Mouse (Mus musculus): ENCODE measurements at regions not wholly inside any gene's neighbourhood (a gene's known extent, or its start where the extent isn't known, plus 50 kb on each side); places are given as distances from the start of the nearest gene placed in this dataset.

DNA sequence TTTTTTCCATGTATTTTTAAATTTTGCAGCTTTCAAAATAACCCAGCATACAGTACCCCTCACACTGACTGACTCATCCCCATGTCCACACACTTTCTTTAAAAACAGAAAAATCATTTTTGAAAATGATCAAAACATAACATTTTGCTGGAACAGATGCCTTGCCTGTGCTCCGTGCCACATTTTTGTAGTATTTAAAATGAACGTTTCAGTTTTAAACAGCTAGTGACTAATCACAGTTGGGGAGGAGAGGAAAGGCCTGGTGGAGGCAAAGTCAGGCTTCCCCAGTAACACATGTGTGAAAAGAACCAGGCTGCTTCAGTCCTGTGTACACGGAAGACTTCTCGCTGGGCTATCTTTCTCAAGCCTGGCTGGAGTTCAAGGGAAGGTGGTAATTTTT is 644.5 kb downstream of the Inhba start:
- Histone ChIP-seq H3K4me1 (no peaks in the 10 kb centered on the region), H3K27me3 (replicated peaks; ENCODE audit: low read depth, poor library complexity, severe bottlenecking) (no peaks in the 10 kb centered on the region), H3K9me3 (no peaks in the 10 kb centered on the region), H3K4me3 (no peak overlapping the region), H3K27ac (replicated peaks) (no peak overlapping the region), H3K36me3 (replicated peaks) (no peaks in the 10 kb centered on the region)
- 87% methylated on average over 4 of the region's 4 CpGs for WGBS
- DNase-seq (ENCODE audit: low spot score), result no peak

DNA sequence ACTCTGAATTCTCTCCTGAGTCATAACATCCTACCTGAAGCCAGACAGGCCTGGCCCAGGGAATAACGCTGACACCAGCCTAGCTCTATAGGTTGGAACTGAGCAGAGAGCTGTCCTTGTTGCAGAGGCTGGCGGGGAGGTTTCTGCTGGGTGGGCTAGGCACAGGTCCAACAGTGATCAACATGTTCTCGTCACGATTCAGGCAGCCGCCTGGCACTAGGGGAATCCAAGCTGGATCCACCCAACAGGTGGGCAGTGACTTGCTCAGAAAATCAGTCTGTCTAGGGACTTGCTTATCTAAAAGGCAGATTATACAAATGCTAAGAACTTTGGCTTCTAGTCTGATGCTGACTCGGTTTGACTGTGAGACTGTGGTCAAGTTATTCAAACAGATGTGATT is 648.2 kb downstream of the Inhba start:
- WGBS, result 85% methylated on average over 6 of the region's 6 CpGs
- DNase-seq (ENCODE audit: low spot score), result no peak
- no peaks in the 10 kb centered on the region for H3K4me1 ChIP-seq
- no peaks in the 10 kb centered on the region for H3K27me3 ChIP-seq (replicated peaks; ENCODE audit: low read depth, poor library complexity, severe bottlenecking)
- no peak overlapping the region for H3K27ac ChIP-seq (replicated peaks)
- H3K4me3 ChIP-seq, result no peak overlapping the region
- no peaks in the 10 kb centered on the region for H3K36me3 ChIP-seq (replicated peaks)
- H3K9me3 ChIP-seq, result no peaks in the 10 kb centered on the region

DNA sequence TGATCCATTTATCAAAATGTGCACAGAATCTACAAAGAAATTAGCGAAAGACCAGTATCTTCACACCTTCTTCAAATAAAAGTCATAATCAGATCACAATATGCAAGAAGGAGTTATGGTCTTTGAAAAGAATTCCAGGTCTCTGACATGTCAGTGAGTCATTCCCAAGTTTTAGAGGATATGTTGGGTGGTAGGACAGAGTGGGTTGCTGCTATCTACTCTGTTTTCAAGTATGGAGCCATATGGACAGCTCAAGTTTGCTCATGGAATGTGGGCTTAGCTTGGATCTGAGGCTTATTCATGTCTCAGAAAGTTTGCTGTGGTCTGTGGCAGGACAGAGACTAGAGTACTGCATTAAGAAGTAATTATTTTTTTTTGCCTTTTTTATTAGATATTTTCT is 657.0 kb downstream of the Inhba start:
- H3K9me3 ChIP-seq, result no peaks in the 10 kb centered on the region
- H3K4me1 ChIP-seq, result no peaks in the 10 kb centered on the region
- no peak overlapping the region for H3K27ac ChIP-seq (replicated peaks)
- no peaks in the 10 kb centered on the region for H3K27me3 ChIP-seq (replicated peaks; ENCODE audit: low read depth, poor library complexity, severe bottlenecking)
- no peak for DNase-seq (ENCODE audit: low spot score)
- H3K36me3 ChIP-seq (replicated peaks), result no peaks in the 10 kb centered on the region
- H3K4me3 ChIP-seq, result no peak overlapping the region
- 96% methylated on average over 1 of the region's 1 CpGs for WGBS

DNA sequence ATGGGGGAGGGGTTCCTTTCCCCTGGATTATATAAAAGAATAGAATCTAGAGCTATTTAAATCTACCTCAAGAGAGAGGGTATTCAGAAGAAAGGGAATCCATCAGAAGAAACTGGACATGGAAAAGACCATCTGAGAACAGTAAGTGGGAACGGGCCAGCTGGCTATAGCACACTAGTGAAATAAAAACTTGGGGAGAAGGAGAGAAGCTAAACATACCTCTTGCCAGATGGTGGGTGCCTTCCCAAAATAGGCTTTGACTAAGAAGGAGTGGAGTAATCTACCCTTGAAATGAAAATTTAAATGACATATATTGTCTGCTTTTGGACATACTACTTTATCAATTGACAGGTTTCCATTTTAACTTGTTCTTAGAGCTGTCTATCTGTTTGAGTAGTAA is 657.6 kb downstream of the Inhba start:
- no peak overlapping the region for H3K27ac ChIP-seq (replicated peaks)
- no peaks in the 10 kb centered on the region for H3K27me3 ChIP-seq (replicated peaks; ENCODE audit: low read depth, poor library complexity, severe bottlenecking)
- H3K4me3 ChIP-seq, result no peak overlapping the region
- no peaks in the 10 kb centered on the region for H3K9me3 ChIP-seq
- no peaks in the 10 kb centered on the region for H3K36me3 ChIP-seq (replicated peaks)
- no peaks in the 10 kb centered on the region for H3K4me1 ChIP-seq
- no peak for DNase-seq (ENCODE audit: low spot score)
- 94% methylated on average over 1 of the region's 1 CpGs for WGBS

DNA sequence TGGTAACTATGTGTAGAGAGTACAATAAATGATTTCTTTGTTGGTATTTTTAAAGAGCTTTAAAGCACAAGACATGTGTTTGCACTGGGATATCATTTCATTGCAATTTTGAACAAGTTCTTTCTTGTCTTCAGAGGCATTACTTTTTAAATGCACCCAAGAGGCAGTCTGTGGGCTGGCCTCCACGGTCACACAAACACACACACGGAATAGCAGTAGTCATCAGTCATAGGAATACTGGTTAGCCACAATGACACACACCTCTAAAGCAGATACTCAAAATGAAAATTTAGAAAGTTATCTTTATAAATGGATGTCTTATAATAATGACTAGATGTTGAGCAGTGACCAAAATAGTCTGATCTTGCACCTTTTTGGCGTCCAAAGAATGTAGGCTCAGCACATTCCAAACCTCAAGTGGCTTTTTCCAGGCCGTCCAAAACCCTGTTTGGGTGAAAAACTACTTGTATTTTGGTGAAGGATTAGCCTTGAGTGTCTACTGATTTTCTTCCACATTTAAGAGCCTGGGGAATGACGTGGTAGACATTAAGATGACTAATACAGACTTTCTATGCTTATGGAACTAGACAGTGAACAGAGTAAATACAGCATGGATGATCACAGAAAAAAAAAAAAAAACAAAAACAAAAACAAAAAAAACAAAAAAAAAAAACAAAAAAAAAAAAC is 658.5 kb downstream of the Inhba start:
- 71% methylated on average over 5 of the region's 5 CpGs for WGBS
- no peak for DNase-seq (ENCODE audit: low spot score)
- Histone ChIP-seq H3K27me3 (replicated peaks; ENCODE audit: low read depth, poor library complexity, severe bottlenecking) (no peaks in the 10 kb centered on the region), H3K4me1 (no peaks in the 10 kb centered on the region), H3K36me3 (replicated peaks) (no peaks in the 10 kb centered on the region), H3K9me3 (no peaks in the 10 kb centered on the region), H3K4me3 (no peak overlapping the region), H3K27ac (replicated peaks) (no peak overlapping the region)

DNA sequence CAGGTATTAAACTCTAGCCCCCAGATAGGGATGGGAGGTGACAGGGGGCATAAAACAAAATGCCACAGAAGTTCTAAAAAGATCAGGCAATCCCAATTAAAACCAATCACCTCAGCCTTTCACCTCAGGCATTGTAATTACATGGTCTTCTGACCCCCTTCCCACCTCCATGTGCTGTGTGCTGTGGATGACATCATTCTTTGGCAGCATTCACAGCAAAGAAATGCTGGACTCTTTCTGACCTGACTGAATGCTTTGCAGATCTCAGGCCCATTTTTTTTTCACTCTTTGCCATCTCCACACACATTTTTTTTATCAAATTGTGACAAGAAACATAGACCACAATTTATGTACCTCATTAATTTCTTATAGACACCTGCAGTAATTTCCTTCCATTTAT is 659.1 kb downstream of the Inhba start:
- H3K36me3 ChIP-seq (replicated peaks), result no peaks in the 10 kb centered on the region
- H3K4me1 ChIP-seq, result no peaks in the 10 kb centered on the region
- no peak overlapping the region for H3K4me3 ChIP-seq
- H3K27ac ChIP-seq (replicated peaks), result no peak overlapping the region
- DNase-seq (ENCODE audit: low spot score), result no peak
- no peaks in the 10 kb centered on the region for H3K9me3 ChIP-seq
- no peaks in the 10 kb centered on the region for H3K27me3 ChIP-seq (replicated peaks; ENCODE audit: low read depth, poor library complexity, severe bottlenecking)

DNA sequence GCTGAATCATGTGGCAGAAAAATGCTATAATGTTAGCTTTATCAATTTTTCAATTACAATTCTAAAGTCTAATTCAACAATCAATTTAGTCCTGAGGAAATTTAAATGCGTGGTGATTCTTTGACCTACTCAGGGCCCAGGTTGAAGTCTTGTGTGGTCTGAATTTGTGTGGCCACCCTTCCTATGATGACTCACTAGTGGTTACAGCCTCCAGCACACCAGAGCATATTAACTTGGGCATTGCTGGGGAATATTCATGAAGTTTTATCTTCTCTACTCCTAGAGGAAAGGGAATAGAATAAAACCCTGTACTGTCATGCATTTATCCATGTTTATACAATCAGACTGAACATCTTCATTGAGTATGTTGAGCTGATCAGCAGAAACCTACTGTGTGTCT is 665.2 kb downstream of the Inhba start:
- no peaks in the 10 kb centered on the region for H3K4me1 ChIP-seq
- no peak for DNase-seq (ENCODE audit: low spot score)
- H3K36me3 ChIP-seq (replicated peaks), result no peaks in the 10 kb centered on the region
- H3K9me3 ChIP-seq, result no peaks in the 10 kb centered on the region
- H3K27ac ChIP-seq (replicated peaks), result no peak overlapping the region
- WGBS, result 84% methylated on average over 1 of the region's 1 CpGs
- H3K4me3 ChIP-seq, result no peak overlapping the region
- no peaks in the 10 kb centered on the region for H3K27me3 ChIP-seq (replicated peaks; ENCODE audit: low read depth, poor library complexity, severe bottlenecking)

DNA sequence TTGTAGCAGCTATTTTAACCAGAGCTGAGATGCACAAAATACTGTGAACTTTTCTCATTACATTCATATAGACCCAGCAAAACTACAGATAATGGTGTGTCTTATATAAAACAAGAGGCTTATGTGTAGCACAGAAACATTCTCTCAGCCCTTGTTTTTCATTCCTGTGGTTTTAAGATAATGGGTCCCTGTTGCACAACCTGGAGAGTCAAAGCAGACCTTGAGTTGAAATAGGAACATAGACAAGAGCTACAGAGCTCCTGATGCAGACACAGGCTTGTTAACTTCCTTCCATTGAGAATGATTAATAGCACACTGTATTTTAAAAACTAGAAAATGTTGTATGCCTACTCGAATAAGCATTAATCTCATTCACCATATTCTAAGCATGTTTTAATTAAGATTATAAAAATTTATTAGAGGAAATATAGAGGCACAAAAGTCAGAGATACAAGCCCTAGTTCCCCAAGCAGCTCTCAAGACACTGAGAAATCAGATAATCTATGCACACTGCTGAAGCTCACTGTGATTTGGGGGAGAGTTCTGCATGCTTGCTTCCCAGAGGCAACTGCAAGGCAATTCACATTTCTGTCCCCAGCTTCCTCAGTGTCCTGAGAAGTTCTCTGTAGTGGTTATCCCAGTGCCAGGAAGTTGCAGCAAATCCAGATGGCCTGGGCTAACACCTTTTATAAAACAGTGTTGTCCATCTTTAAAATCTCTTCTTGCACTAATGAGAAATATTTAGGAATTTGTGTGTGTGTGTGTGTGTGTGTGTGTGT is 666.8 kb downstream of the Inhba start:
- no peak overlapping the region for H3K4me3 ChIP-seq
- no peaks in the 10 kb centered on the region for H3K27me3 ChIP-seq (replicated peaks; ENCODE audit: low read depth, poor library complexity, severe bottlenecking)
- no peaks in the 10 kb centered on the region for H3K4me1 ChIP-seq
- H3K36me3 ChIP-seq (replicated peaks), result no peaks in the 10 kb centered on the region
- no peaks in the 10 kb centered on the region for H3K9me3 ChIP-seq
- DNase-seq (ENCODE audit: low spot score), result no peak
- 71% methylated on average over 1 of the region's 1 CpGs for WGBS
- no peak overlapping the region for H3K27ac ChIP-seq (replicated peaks)

DNA sequence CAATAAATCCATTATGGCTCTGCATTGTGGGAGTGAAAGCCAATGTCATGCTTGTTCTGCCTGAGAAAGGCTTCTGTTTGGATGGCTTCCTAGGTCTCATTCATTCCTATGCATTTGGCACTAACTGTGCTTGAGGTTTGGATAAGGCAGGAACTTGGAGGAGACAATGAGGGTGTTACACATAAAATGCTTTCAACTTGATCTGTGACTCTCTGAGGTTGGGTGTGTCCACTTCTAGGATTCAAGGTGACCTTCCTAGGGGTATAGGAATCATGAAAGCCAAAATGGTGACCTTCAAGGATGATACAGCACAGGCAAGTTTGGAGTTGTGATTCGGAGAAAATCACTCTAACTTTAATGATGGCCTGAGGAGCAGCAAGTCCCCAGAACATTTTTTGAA is 682.5 kb downstream of the Inhba start:
- no peak overlapping the region for H3K27ac ChIP-seq (replicated peaks)
- no peaks in the 10 kb centered on the region for H3K4me1 ChIP-seq
- no peak overlapping the region for H3K4me3 ChIP-seq
- WGBS, result 84% methylated on average over 1 of the region's 1 CpGs
- H3K9me3 ChIP-seq, result no peaks in the 10 kb centered on the region
- H3K36me3 ChIP-seq (replicated peaks), result no peaks in the 10 kb centered on the region
- H3K27me3 ChIP-seq (replicated peaks; ENCODE audit: low read depth, poor library complexity, severe bottlenecking), result no peaks in the 10 kb centered on the region
- DNase-seq (ENCODE audit: low spot score), result no peak

DNA sequence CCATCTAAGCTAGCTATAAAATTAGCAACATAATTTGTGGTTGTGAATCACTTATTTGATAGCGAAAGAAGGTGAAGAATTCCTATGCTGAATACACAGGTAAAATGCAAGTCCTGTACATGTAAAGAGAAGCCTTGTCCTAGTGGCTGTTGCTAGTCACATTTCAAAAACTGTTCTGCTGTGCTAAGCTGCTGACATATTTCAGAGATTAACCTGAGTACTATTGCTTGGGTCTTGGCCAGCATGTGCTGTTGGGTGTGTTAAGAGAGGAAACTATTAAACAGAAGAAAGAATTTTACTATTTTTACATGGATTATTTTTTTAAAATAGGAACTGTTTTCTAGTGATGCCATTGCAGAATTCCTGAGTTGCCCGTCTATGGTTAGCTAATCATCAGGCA is 689.3 kb downstream of the Inhba start:
- H3K4me1 ChIP-seq, result peaks cover 3% of the 10 kb centered on the region; the same call in 1 of the 2 replicates
- WGBS, result 90% methylated on average over 2 of the region's 2 CpGs
- no peak for DNase-seq (ENCODE audit: low spot score)
- no peaks in the 10 kb centered on the region for H3K27me3 ChIP-seq (replicated peaks; ENCODE audit: low read depth, poor library complexity, severe bottlenecking)
- no peak overlapping the region for H3K4me3 ChIP-seq
- no peaks in the 10 kb centered on the region for H3K9me3 ChIP-seq
- no peaks in the 10 kb centered on the region for H3K36me3 ChIP-seq (replicated peaks)
- no peak overlapping the region for H3K27ac ChIP-seq (replicated peaks)

DNA sequence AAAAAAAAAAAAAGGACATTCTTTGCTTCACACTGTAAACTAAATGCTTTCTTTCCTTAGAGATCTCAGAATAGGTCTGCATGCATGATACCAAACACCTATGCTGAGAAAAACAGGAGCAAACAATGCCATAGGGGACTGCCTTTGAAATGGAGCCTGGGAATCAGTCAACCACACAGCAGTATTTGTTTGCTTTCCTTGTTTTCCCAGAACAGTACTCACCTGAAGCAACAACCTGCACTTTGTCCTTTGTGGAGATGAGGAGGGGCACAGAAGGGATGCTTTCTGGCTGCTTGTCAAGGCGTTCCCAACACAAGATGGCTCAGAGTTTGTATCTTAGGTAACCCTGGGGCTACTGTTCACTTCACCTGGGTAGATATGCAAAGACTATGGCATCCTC is 690.5 kb downstream of the Inhba start:
- 53% methylated on average over 1 of the region's 1 CpGs for WGBS
- no peak overlapping the region for H3K4me3 ChIP-seq
- H3K4me1 ChIP-seq, result peaks cover 4% of the 10 kb centered on the region; the same call in 1 of the 2 replicates
- no peaks in the 10 kb centered on the region for H3K9me3 ChIP-seq
- H3K27ac ChIP-seq (replicated peaks), result no peak overlapping the region
- H3K36me3 ChIP-seq (replicated peaks), result no peaks in the 10 kb centered on the region
- no peak for DNase-seq (ENCODE audit: low spot score)
- no peaks in the 10 kb centered on the region for H3K27me3 ChIP-seq (replicated peaks; ENCODE audit: low read depth, poor library complexity, severe bottlenecking)

DNA sequence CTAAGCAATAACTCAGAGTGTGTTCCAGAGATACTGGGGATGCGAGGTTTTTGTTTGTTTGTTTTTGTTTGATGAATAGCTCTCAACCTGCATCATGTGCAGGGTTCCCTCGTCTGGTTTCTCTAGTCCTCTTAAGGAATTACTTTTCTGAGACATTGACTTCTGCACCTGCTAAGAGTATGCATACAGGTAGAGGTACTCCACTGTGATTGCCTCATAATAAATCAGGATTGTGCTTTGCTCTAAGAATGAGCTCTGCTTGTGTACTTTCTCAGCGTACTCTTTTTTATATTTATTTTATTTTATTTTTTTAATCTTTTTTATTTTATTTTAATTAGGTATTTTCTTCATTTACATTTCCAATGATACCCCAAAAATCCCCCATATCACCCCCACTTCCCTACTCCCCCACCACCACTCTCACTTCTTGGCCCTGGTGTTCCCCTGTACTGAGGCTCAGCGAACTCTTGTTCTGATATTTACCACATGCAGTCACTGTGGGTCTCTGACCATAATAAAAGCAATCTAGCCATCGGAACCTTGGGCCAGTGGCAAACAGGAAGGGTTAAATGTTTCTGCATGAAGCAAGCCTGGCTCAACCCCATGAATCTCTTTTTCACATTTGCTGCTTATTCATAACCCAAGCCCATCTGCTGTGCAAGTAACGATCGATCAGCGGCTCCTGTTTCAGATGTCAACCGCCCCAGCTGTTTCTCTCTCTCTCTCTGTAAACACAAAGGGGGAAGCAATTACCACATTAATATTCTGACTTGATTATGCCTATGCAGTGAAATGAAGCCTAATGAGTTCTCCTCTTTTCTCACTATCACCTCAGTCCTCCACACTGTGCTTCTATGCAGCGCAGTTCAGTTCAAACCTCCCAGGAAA is 693.8 kb downstream of the Inhba start:
- Histone ChIP-seq H3K27me3 (replicated peaks; ENCODE audit: low read depth, poor library complexity, severe bottlenecking) (no peaks in the 10 kb centered on the region), H3K4me1 (peaks cover 4% of the 10 kb centered on the region; the same call in 1 of the 2 replicates), H3K4me3 (no peak overlapping the region), H3K27ac (replicated peaks) (no peak overlapping the region), H3K36me3 (replicated peaks) (no peaks in the 10 kb centered on the region), H3K9me3 (no peaks in the 10 kb centered on the region)
- peak; percentile 11 for DNase-seq (ENCODE audit: low spot score)
- 72% methylated on average over 10 of the region's 10 CpGs for WGBS

DNA sequence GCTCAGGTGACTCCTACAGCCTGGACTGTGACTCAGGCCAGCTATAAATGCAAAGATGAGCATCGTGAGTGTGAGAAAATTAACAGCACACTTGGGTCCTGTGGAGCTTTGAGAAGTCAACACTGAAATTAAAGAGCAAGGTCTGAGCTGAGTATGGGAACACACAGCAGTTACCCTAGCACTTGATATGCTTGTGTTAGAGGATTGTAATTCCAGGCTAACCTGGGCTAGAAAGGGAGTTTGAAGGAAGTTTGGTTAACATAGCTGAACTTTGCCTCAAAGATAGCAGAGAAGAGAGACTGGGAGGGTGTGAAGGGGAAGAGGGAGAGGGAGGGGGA is 694.4 kb downstream of the Inhba start:
- 67% methylated on average over 1 of the region's 1 CpGs for WGBS
- Histone ChIP-seq H3K27ac (replicated peaks) (no peak overlapping the region), H3K36me3 (replicated peaks) (no peaks in the 10 kb centered on the region)

More for the DNA sequence above, 694.4 kb downstream of the Inhba start:
- H3K9me3 ChIP-seq, result no peaks in the 10 kb centered on the region
- H3K4me3 ChIP-seq, result no peak overlapping the region
- peaks cover 4% of the 10 kb centered on the region; the same call in 1 of the 2 replicates for H3K4me1 ChIP-seq
- no peaks in the 10 kb centered on the region for H3K27me3 ChIP-seq (replicated peaks; ENCODE audit: low read depth, poor library complexity, severe bottlenecking)
- DNase-seq (ENCODE audit: low spot score), result no peak

Measured in embryonic facial prominence, embryonic 10.5 days (tissue).